Mouse (Mus musculus): ENCODE data around the gene Parp11. TPM values are rescaled to one million over a fixed set of nuclear protein-coding genes. Genes with fewer than 3 reads are reported as not detected.

Gene Parp11
- total and polyA plus RNA-seq, 3 experiments, result 9.2 to 10.4 (median 9.7) TPM

DNA sequence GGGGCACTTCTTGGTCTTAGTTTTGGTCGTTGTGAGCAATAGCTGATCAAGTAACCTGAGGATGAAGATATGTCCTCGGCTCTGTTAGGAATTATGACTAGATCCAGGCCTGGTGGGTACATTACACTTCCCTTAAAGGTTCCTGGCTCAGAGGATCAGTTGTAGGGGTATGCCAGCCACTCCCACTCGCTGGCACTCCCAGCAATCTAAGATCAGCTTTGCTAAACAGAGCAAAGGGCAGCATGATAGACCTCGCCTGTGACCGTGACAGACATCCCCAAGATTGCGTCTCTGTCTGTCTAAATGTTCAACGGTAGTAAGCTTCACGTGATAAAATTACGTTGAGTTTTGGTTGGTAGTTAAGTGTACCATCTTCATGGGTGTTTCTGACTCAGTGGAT is 47.7 kb downstream of the Parp11 start:
- no peak for DNase-seq (ENCODE audit: extremely low read depth)
- H3K4me2 ChIP-seq (ENCODE audit: insufficient read depth, low read depth, poor library complexity, severe bottlenecking), result no peak overlapping the region
- in situ Hi-C loops (cut with MboI; ENCODE audit: low pct_ligation_motif_present, low pct_unique_long_range_greater_than_20kb, low sequenced_read_pairs) (no loop called here), dilution Hi-C loops (cut with MboI; ENCODE audit: extremely low pct_ligation_motif_present, extremely low pct_unique_long_range_greater_than_20kb, low sequenced_read_pairs) (no loop called here)
- no peaks in the 10 kb centered on the region for H3K9me3 ChIP-seq (replicated peaks; ENCODE audit: low read length)
- H3K79me2 ChIP-seq (replicated peaks; ENCODE audit: control insufficient read depth, extremely low read depth, insufficient read depth, poor library complexity, severe bottlenecking), result no peaks in the 10 kb centered on the region
- no peak for TF ChIP-seq EP300 (IDR thresholded peaks at IDR 0.05; ENCODE audit: low read length)
- TF ChIP-seq IRF4 (IDR thresholded peaks at IDR 0.05; ENCODE audit: low read depth, low read length), result no peak
- no peak for TF ChIP-seq ETS1 (conservative IDR thresholded peaks at IDR 0.05; ENCODE audit: low read depth, low read length)
- no peak for TF ChIP-seq ZKSCAN1 (IDR thresholded peaks at IDR 0.05; ENCODE audit: borderline replicate concordance, low read depth, low read length)
- TF ChIP-seq MAFK (IDR thresholded peaks at IDR 0.05; ENCODE audit: insufficient replicate concordance, low read length), result no peak
- no peak for TF ChIP-seq MYC (IDR thresholded peaks at IDR 0.05; ENCODE audit: low read depth, low read length)
- no peak for TF ChIP-seq UBTF (IDR thresholded peaks at IDR 0.05; ENCODE audit: low read depth, low read length)
- no peak for TF ChIP-seq E2F4 (IDR thresholded peaks at IDR 0.05; ENCODE audit: insufficient replicate concordance, low read depth, low read length)
- no peak for TF ChIP-seq TCF12 (IDR thresholded peaks at IDR 0.05; ENCODE audit: low read depth, low read length)
- no peak for TF ChIP-seq SIN3A (IDR thresholded peaks at IDR 0.05; ENCODE audit: low read length)
- TF ChIP-seq CHD2 (IDR thresholded peaks at IDR 0.05; ENCODE audit: low read length), result no peak
- no peak for TF ChIP-seq JUN (IDR thresholded peaks at IDR 0.05; ENCODE audit: insufficient read depth, low read depth, low read length)
- no peak for TF ChIP-seq MEF2A (IDR thresholded peaks at IDR 0.05; ENCODE audit: borderline replicate concordance, low read depth, low read length)
- H3K4me1 ChIP-seq (ENCODE audit: control insufficient read depth in 1 of 2, insufficient read depth in 2 of 2), result peaks cover 0 to 32% of the 10 kb centered on the region in 2 experiments; a peak in 2 of 4 replicates
- peaks cover 12 to 28% of the 10 kb centered on the region in 2 experiments for H3K36me3 ChIP-seq (replicated peaks in 1 of 2; ENCODE audit: control insufficient read depth in 1 of 2, insufficient read depth in 1 of 2, low read length in 1 of 2)
- no peak overlapping the region for H3K4me3 ChIP-seq (replicated peaks in 1 of 3; ENCODE audit: low read depth in 2 of 3, low read length in 2 of 3, poor library complexity in 1 of 3)
- no peaks in the 10 kb centered on the region for H3K27me3 ChIP-seq (replicated peaks)
- H3K9ac ChIP-seq (ENCODE audit: insufficient read depth, low read depth), result no peak overlapping the region
- no peak overlapping the region for H3K27ac ChIP-seq (ENCODE audit: insufficient read depth, low read depth)

DNA sequence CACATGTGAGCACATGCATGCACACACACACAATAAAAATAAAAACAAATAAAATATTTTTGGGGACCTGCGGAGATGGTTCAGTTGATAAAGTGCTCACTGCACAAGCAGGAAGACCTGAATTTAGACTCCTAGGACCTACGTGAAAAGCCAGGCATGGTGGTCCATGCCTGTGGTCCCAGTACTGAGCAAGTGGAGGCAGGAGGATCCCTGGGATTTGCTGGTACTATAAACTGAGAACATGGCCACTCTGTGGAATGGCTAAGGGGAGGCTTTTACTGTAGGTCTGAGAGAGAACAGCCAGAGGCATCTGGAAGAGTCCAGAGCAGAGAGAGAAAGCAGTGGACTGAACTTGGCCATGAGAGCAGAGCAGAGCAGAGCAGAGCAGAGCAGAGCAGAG is 48.6 kb downstream of the Parp11 start:
- Histone ChIP-seq H3K9me3 (replicated peaks; ENCODE audit: low read length) (no peaks in the 10 kb centered on the region), H3K36me3 (replicated peaks in 1 of 2; ENCODE audit: control insufficient read depth in 1 of 2, insufficient read depth in 1 of 2, low read length in 1 of 2) (peaks cover 8 to 23% of the 10 kb centered on the region in 2 experiments), H3K79me2 (replicated peaks; ENCODE audit: control insufficient read depth, extremely low read depth, insufficient read depth, poor library complexity, severe bottlenecking) (no peaks in the 10 kb centered on the region), H3K27me3 (replicated peaks) (no peaks in the 10 kb centered on the region), H3K4me2 (ENCODE audit: insufficient read depth, low read depth, poor library complexity, severe bottlenecking) (no peak overlapping the region), H3K27ac (ENCODE audit: insufficient read depth, low read depth) (no peak overlapping the region), H3K4me3 (replicated peaks in 1 of 3; ENCODE audit: low read depth in 2 of 3, low read length in 2 of 3, poor library complexity in 1 of 3) (no peak overlapping the region), H3K9ac (ENCODE audit: insufficient read depth, low read depth) (no peak overlapping the region), H3K4me1 (ENCODE audit: control insufficient read depth in 1 of 2, insufficient read depth in 2 of 2) (peaks cover 0 to 29% of the 10 kb centered on the region in 2 experiments; a peak in 2 of 4 replicates)
- dilution Hi-C loops (cut with MboI; ENCODE audit: extremely low pct_ligation_motif_present, extremely low pct_unique_long_range_greater_than_20kb, low sequenced_read_pairs), result no loop called here
- TF ChIP-seq TCF12 (IDR thresholded peaks at IDR 0.05; ENCODE audit: low read depth, low read length), result no peak
- no peak for TF ChIP-seq KAT2A (IDR thresholded peaks at IDR 0.05; ENCODE audit: insufficient replicate concordance, low read length)
- TF ChIP-seq ETS1 (conservative IDR thresholded peaks at IDR 0.05; ENCODE audit: low read depth, low read length), result no peak
- no peak for TF ChIP-seq ZKSCAN1 (IDR thresholded peaks at IDR 0.05; ENCODE audit: borderline replicate concordance, low read depth, low read length)
- TF ChIP-seq JUND (conservative IDR thresholded peaks at IDR 0.05; ENCODE audit: low read depth, low read length), result no peak
- no peak for TF ChIP-seq RAD21 (IDR thresholded peaks at IDR 0.05; ENCODE audit: low read depth, low read length)
- TF ChIP-seq POLR2A (IDR thresholded peaks at IDR 0.05; ENCODE audit: low read depth, low read length), result no peak
- no peak for TF ChIP-seq ZC3H11A (IDR thresholded peaks at IDR 0.05; ENCODE audit: low read depth, low read length)
- no peak for TF ChIP-seq MAX (IDR thresholded peaks at IDR 0.05; ENCODE audit: low read length)
- TF ChIP-seq CTCF (conservative IDR thresholded peaks at IDR 0.05 in 1 of 2, IDR thresholded peaks at IDR 0.05 in 1 of 2; ENCODE audit: low read depth in 2 of 2, low read length in 2 of 2), result no peak
- no peak for TF ChIP-seq MYC (IDR thresholded peaks at IDR 0.05; ENCODE audit: low read depth, low read length)
- no peak for TF ChIP-seq SMC3 (IDR thresholded peaks at IDR 0.05; ENCODE audit: low read depth, low read length)
- TF ChIP-seq TBP (conservative IDR thresholded peaks at IDR 0.05; ENCODE audit: low read depth, low read length), result no peak
- DNase-seq (ENCODE audit: extremely low read depth), result no peak
- in situ Hi-C loops (cut with MboI; ENCODE audit: low pct_ligation_motif_present, low pct_unique_long_range_greater_than_20kb, low sequenced_read_pairs), result no loop called here

Measured in CH12.LX (cell line).